ENCODE assay signal across 8 mouse cellular contexts in genomic region chr4:106854361-106855309, GRCm38 (mm10). TPM values are rescaled to one million over a fixed set of nuclear protein-coding genes. Genes with fewer than 3 reads are reported as not detected.
A peak's percentile ranks its signal among the peaks of the same experiment; 100 is the strongest.
DNase-seq lines count a peak whose midpoint lies in the region; ATAC-seq and TF ChIP-seq lines count a peak whose summit lies in the region.
"Had no signal": no experiment of that assay in that cellular context is flagged by ENCODE, and none has a peak within 500 bp of the region (broad histone marks: within the 10 kb centered on the region; RNA-seq: fewer than 3 reads in every experiment).

No protein-coding gene starts in this region.

- H3K27ac ChIP-seq in lung, embryonic 16.5 days (ENCODE audit: low read length) = no peak overlapping the region
- peak overlapping the region; percentile 84 for H3K27ac ChIP-seq in embryonic facial prominence, embryonic 15.5 days (replicated peaks)
- H3K27ac ChIP-seq in limb, embryonic 10.5 days = peak overlapping the region; percentile 89
- no peak overlapping the region for H3K27ac ChIP-seq in olfactory bulb, adult 2 months (ENCODE audit: insufficient read depth, low read depth, low read length)

- TF ChIP-seq CTCF in olfactory bulb, adult 2 months (IDR thresholded peaks at IDR 0.05; ENCODE audit: insufficient read depth, low read depth, low read length) = no peak

- peak overlapping the region; percentile 5; the same call in 1 of the 2 replicates for H3K9ac ChIP-seq in lung, embryonic 16.5 days (ENCODE audit: low read length)
- H3K9ac ChIP-seq in embryonic facial prominence, embryonic 15.5 days = no peak overlapping the region

- no peak overlapping the region for H3K4me3 ChIP-seq in lung, embryonic 16.5 days (ENCODE audit: low read length)
- peak overlapping the region; percentile 24 for H3K4me3 ChIP-seq in embryonic facial prominence, embryonic 15.5 days (replicated peaks)
- peak overlapping the region; percentile 40 for H3K4me3 ChIP-seq in limb, embryonic 10.5 days
- H3K4me3 ChIP-seq in olfactory bulb, adult 2 months (ENCODE audit: insufficient read depth, low read depth, low read length) = peak overlapping the region; percentile 22; the same call in 1 of the 2 replicates
- H3K4me3 ChIP-seq: myocyte had no signal

- H3K9me3 ChIP-seq in lung, embryonic 16.5 days (ENCODE audit: control insufficient read depth, low read length) = no peaks in the 10 kb centered on the region
- H3K9me3 ChIP-seq in embryonic facial prominence, embryonic 15.5 days (replicated peaks) = no peaks in the 10 kb centered on the region
- no peaks in the 10 kb centered on the region for H3K9me3 ChIP-seq in limb, embryonic 10.5 days (replicated peaks)

- H3K36me3 ChIP-seq in lung, embryonic 16.5 days (ENCODE audit: control insufficient read depth, insufficient read depth, low read length) = no peaks in the 10 kb centered on the region
- no peaks in the 10 kb centered on the region for H3K36me3 ChIP-seq in embryonic facial prominence, embryonic 15.5 days
- H3K36me3 ChIP-seq in limb, embryonic 10.5 days = no peaks in the 10 kb centered on the region

- H3K27me3 ChIP-seq in lung, embryonic 16.5 days (ENCODE audit: control insufficient read depth, insufficient read depth, low read depth, low read length) = no peaks in the 10 kb centered on the region
- H3K27me3 ChIP-seq in embryonic facial prominence, embryonic 15.5 days = no peaks in the 10 kb centered on the region
- no peaks in the 10 kb centered on the region for H3K27me3 ChIP-seq in limb, embryonic 10.5 days (ENCODE audit: low read depth, poor library complexity, severe bottlenecking)

- DNase-seq in lung, postnatal 25 days (ENCODE audit: low spot score) = no peak
- peak; percentile 73 for DNase-seq in limb, embryonic 10.5 days (ENCODE audit: low spot score)
- DNase-seq in spleen, postnatal 4 days (ENCODE audit: low spot score in 2 of 2) = no peak
- no peak for DNase-seq in gastrocnemius, adult 8-10 months (ENCODE audit: low spot score in 2 of 2)

- H3K4me1 ChIP-seq in lung, embryonic 16.5 days (replicated peaks; ENCODE audit: control insufficient read depth, insufficient read depth, low read length) = peaks cover 32% of the 10 kb centered on the region
- H3K4me1 ChIP-seq in embryonic facial prominence, embryonic 15.5 days = peaks cover 30% of the 10 kb centered on the region
- H3K4me1 ChIP-seq in limb, embryonic 10.5 days = peaks cover 60% of the 10 kb centered on the region
- H3K4me1 ChIP-seq in olfactory bulb, adult 2 months (ENCODE audit: control insufficient read depth, insufficient read depth, low read length) = peaks cover 19% of the 10 kb centered on the region

- peak overlapping the region; percentile 4; the same call in 1 of the 2 replicates for H3K4me2 ChIP-seq in lung, embryonic 16.5 days (ENCODE audit: low read depth, low read length)
- H3K4me2 ChIP-seq in embryonic facial prominence, embryonic 15.5 days (replicated peaks) = peak overlapping the region; percentile 40

- ATAC-seq in lung, embryonic 16.5 days (ENCODE audit: low read depth) = peak; percentile 54
- ATAC-seq in embryonic facial prominence, embryonic 15.5 days (ENCODE audit: insufficient number of reproducible peaks, low FRiP score, low TSS enrichment, low read depth) = peak; percentile 48

- WGBS in lung, embryonic 16.5 days = 22% methylated on average over 15 of the region's 15 CpGs
- 9% methylated on average over 15 of the region's 15 CpGs for whole genome bisulfite sequencing in embryonic facial prominence, embryonic 15.5 days
- WGBS in limb, embryonic 10.5 days = 4% methylated on average over 15 of the region's 15 CpGs
- WGBS in olfactory bulb, adult 2 months = 21% methylated on average over 15 of the region's 15 CpGs

- no peak for TF ChIP-seq POLR2A in olfactory bulb, adult 2 months (IDR thresholded peaks at IDR 0.05; ENCODE audit: insufficient read depth, low read depth, low read length)

RNA-seq across cellular contexts. Expression of gene Acot11, which starts 49.8 kb away (rescaled TPM):
- 2.1 and 2.4 TPM in 2 replicates for polyA plus RNA-seq in lung, embryonic 16.5 days (2015; fragmentation: Nextera tagmentation; extraction: Ambion mirVana)
- 3.0 and 4.1 TPM in 2 replicates for polyA plus RNA-seq in embryonic facial prominence, embryonic 15.5 days (2015; fragmentation: Nextera tagmentation; extraction: Ambion mirVana)
- 9.0 and 10.7 TPM in 2 replicates for polyA plus RNA-seq in limb, embryonic 10.5 days (2016; fragmentation: Nextera tagmentation; extraction: Ambion mirVana)
- polyA plus RNA-seq in olfactory bulb, adult 2 months (2012; ENCODE audit: insufficient read depth, insufficient read length, low replicate concordance, missing spikeins) = not detected in 2 replicates
- total RNA-seq in gastrocnemius, adult 8-10 months (2022) = 10 to 100 TPM in 2 of 4 experiments, 1 to 10 TPM in 2; 9.1 to 12.9 (median 10.1) TPM

RNA-seq across cellular contexts. Expression of gene Ssbp3, which starts 55.9 kb away (rescaled TPM):
- 49.5 and 61.7 TPM in 2 replicates for polyA plus RNA-seq in lung, embryonic 16.5 days (2015; fragmentation: Nextera tagmentation; extraction: Ambion mirVana)
- polyA plus RNA-seq in embryonic facial prominence, embryonic 15.5 days (2015; fragmentation: Nextera tagmentation; extraction: Ambion mirVana) = 136 and 137 TPM in 2 replicates
- 225 and 250 TPM in 2 replicates for polyA plus RNA-seq in limb, embryonic 10.5 days (2016; fragmentation: Nextera tagmentation; extraction: Ambion mirVana)
- not detected in 2 replicates for polyA plus RNA-seq in olfactory bulb, adult 2 months (2012; ENCODE audit: insufficient read depth, insufficient read length, low replicate concordance, missing spikeins)
- total RNA-seq in gastrocnemius, adult 8-10 months (2022) = 10 to 100 TPM; 24.0 to 27.1 (median 25.8) TPM

Comparison
In these comparisons a context has a peak if more than half of its experiments do, and no peak if none do; other contexts are left out.
1. H3K27ac ChIP-seq: peak in embryonic facial prominence, embryonic 15.5 days (single experiment) and limb, embryonic 10.5 days (single experiment); none in lung, embryonic 16.5 days (single experiment) and olfactory bulb, adult 2 months (single experiment).